Mouse (Mus musculus): ENCODE results near the gene Ptpn5.

- TF ChIP-seq EP300 (IDR thresholded peaks at IDR 0.05) (no peak), CTCF (IDR thresholded peaks at IDR 0.05) (no peak)
These were observed 2.2 kb downstream of the Ptpn5 start for GRCm38 (mm10) chr7:47131258-47131657.
